Mouse (Mus musculus) hindbrain, embryonic 12.5 days (tissue): Measurements from ENCODE around the gene Dcaf15. TPM values are rescaled to one million over a fixed set of nuclear protein-coding genes. Genes with fewer than 3 reads are reported as not detected.

ENCODE experiments used
- ATAC-seq: fragments of 200-750 bp; cut with Nextera tagmentation; 2 replicates; pipeline ENCODE4 v1.8.0; 2017; ENCODE audit warnings: moderate TSS enrichment; ENCODE audit not compliant: low FRiP score
- H3K27ac ChIP-seq: fragments of 300-500 bp; sonication (generic); 2 replicates; pipeline ENCODE4 v1.5.1; 2016; ENCODE audit warnings: mild to moderate bottlenecking
- H3K27me3 ChIP-seq: fragments of 300-500 bp; sonication (generic); 2 replicates; pipeline ENCODE4 v1.6.1; 2016; ENCODE audit warnings: mild to moderate bottlenecking
- H3K36me3 ChIP-seq: fragments of 300-500 bp; sonication (generic); 2 replicates; pipeline ENCODE4 v1.6.1; 2016; ENCODE audit warnings: mild to moderate bottlenecking
- H3K4me1 ChIP-seq: fragments of 300-500 bp; sonication (generic); 2 replicates; pipeline ENCODE4 v1.6.1; 2016
- H3K4me2 ChIP-seq: fragments of 300-500 bp; sonication (generic); replicated peaks from 2 replicates; pipeline ENCODE4 v1.6.1; 2016; ENCODE audit warnings: mild to moderate bottlenecking
- H3K4me3 ChIP-seq: fragments of 300-500 bp; sonication (generic); 2 replicates; pipeline ENCODE4 v1.5.1; 2016; ENCODE audit warnings: mild to moderate bottlenecking
- H3K9ac ChIP-seq: fragments of 300-500 bp; sonication (generic); 2 replicates; pipeline ENCODE4 v1.6.1; 2016; ENCODE audit warnings: mild to moderate bottlenecking, moderate library complexity
- H3K9me3 ChIP-seq: fragments of 300-500 bp; sonication (generic); replicated peaks from 2 replicates; pipeline ENCODE4 v1.6.1; 2016; ENCODE audit warnings: mild to moderate bottlenecking
- WGBS: fragments of 180-500 bp; shearing (Covaris S2); methylation state at CpG from one replicate; pipeline ENCODE4 v1.1.7; 2016; 5-methylcytosine and 5-hydroxymethylcytosine counted together
- polyA plus RNA-seq: library from polyadenylated mRNA; unstranded; fragments of >200 nt; fragmentation: Nextera tagmentation; extraction: Ambion mirVana; gene quantifications from 2 replicates; pipeline ENCODE4 v1.2.1, GENCODE M21; 2016

Dcaf15 gene
- polyA plus RNA-seq: 16.4 and 19.7 TPM in 2 replicates

- ATAC-seq: peak; percentile 96
- peak within 1 kb of the TSS; percentile 86 for H3K4me2 ChIP-seq
- H3K4me3 ChIP-seq: peak within 1 kb of the TSS; percentile 65
- WGBS: 6% methylated on average over 42 of the region's 42 CpGs
- no peaks in the 10 kb centered on the region for H3K27me3 ChIP-seq
- 0 out of 2 replicates have a peak, but pooled peaks cover 3% of the 10 kb centered on the region for H3K9me3 ChIP-seq
- H3K27ac ChIP-seq: peak within 1 kb of the TSS; percentile 94
- H3K36me3 ChIP-seq: peaks cover 18% of the 10 kb centered on the region
- peaks cover 30% of the 10 kb centered on the region for H3K4me1 ChIP-seq
- H3K9ac ChIP-seq: peak within 1 kb of the TSS; percentile 81
Measured at GRCm38 (mm10) chr8:84104697-84105609, at the start of gene Dcaf15. Gene Dcaf15 (minus strand): TSS chr8:84104768.

- Histone ChIP-seq H3K27ac (no peak overlapping the region), H3K36me3 (peaks cover 17% of the 10 kb centered on the region), H3K9ac (no peak overlapping the region), H3K9me3 (no peaks in the 10 kb centered on the region), H3K4me3 (no peak overlapping the region), H3K27me3 (no peaks in the 10 kb centered on the region), H3K4me2 (no peak overlapping the region), H3K4me1 (peaks cover 21% of the 10 kb centered on the region)
- no peak for ATAC-seq
- 78% methylated on average over 3 of the region's 3 CpGs for WGBS
Measured at GRCm38 (mm10) chr8:84149181-84149580, 44.6 kb upstream of the Dcaf15 start.

- peak overlapping the region; percentile 89 for H3K4me2 ChIP-seq
- no peak overlapping the region for H3K27ac ChIP-seq
- no peak overlapping the region; the same call in 1 of the 2 replicates for H3K9ac ChIP-seq
- peaks cover 23% of the 10 kb centered on the region for H3K36me3 ChIP-seq
- H3K4me1 ChIP-seq: peaks cover 21% of the 10 kb centered on the region
- H3K4me3 ChIP-seq: peak overlapping the region; percentile 68
- H3K27me3 ChIP-seq: no peaks in the 10 kb centered on the region
- H3K9me3 ChIP-seq: no peaks in the 10 kb centered on the region
- 90% methylated on average over 5 of the region's 5 CpGs for WGBS
- ATAC-seq: no peak; the same call in 1 of the 2 replicates
Measured at GRCm38 (mm10) chr8:84148531-84148850, 43.9 kb upstream of the Dcaf15 start.

GRCm38 (mm10) chr8:84147769-84148530 is 43.4 kb upstream of the Dcaf15 start, which contains the start of the genes Cc2d1a and 4930432K21Rik:
Gene Cc2d1a (minus strand): TSS chr8:84147936.
Gene 4930432K21Rik (plus strand): TSS chr8:84148025.
- 16% methylated on average over 49 of the region's 49 CpGs for WGBS
- H3K4me3 ChIP-seq: peak within 1 kb of the TSS; percentile 68
- H3K36me3 ChIP-seq: peaks cover 28% of the 10 kb centered on the region
- peak; percentile 95 for ATAC-seq
- peak within 1 kb of the TSS; percentile 79 for H3K9ac ChIP-seq
- H3K9me3 ChIP-seq: no peaks in the 10 kb centered on the region
- H3K27me3 ChIP-seq: no peaks in the 10 kb centered on the region
- H3K4me2 ChIP-seq: peak within 1 kb of the TSS; percentile 89
- peaks cover 21% of the 10 kb centered on the region for H3K4me1 ChIP-seq
- H3K27ac ChIP-seq: 0 out of 2 replicates have a peak within 1 kb of the TSS, but pooled peaks have one; percentile 12

- WGBS: 8% methylated on average over 14 of the region's 14 CpGs
Measured at GRCm38 (mm10) chr8:84147324-84147766, 42.8 kb upstream of the Dcaf15 start.

GRCm38 (mm10) chr8:84144636-84145245 is 40.2 kb upstream of the Dcaf15 start:
- Histone ChIP-seq H3K9me3 (no peaks in the 10 kb centered on the region), H3K4me1 (peaks cover 21% of the 10 kb centered on the region), H3K27ac (no peak overlapping the region), H3K4me3 (no peak overlapping the region), H3K4me2 (no peak overlapping the region), H3K36me3 (peaks cover 57% of the 10 kb centered on the region), H3K27me3 (no peaks in the 10 kb centered on the region), H3K9ac (no peak overlapping the region)
- 95% methylated on average over 8 of the region's 8 CpGs for WGBS
- no peak for ATAC-seq

More at GRCm38 (mm10) chr8:84147324-84147766, 42.8 kb upstream of the Dcaf15 start:
- peaks cover 21% of the 10 kb centered on the region for H3K4me1 ChIP-seq
- H3K9ac ChIP-seq: peak overlapping the region; percentile 79
- H3K27ac ChIP-seq: no peak overlapping the region
- H3K4me3 ChIP-seq: peak overlapping the region; percentile 68
- H3K4me2 ChIP-seq: peak overlapping the region; percentile 89
- H3K9me3 ChIP-seq: no peaks in the 10 kb centered on the region
- peak; percentile 75 for ATAC-seq
- H3K36me3 ChIP-seq: peaks cover 34% of the 10 kb centered on the region
- H3K27me3 ChIP-seq: no peaks in the 10 kb centered on the region

- ATAC-seq: no peak
- 92% methylated on average over 4 of the region's 4 CpGs for WGBS
- Histone ChIP-seq H3K9ac (no peak overlapping the region), H3K4me3 (no peak overlapping the region), H3K9me3 (no peaks in the 10 kb centered on the region), H3K4me2 (no peak overlapping the region), H3K4me1 (0 out of 2 replicates have a peak, but pooled peaks cover under 1% of the 10 kb centered on the region), H3K27me3 (no peaks in the 10 kb centered on the region), H3K27ac (no peak overlapping the region), H3K36me3 (peaks cover 93% of the 10 kb centered on the region)
Measured at GRCm38 (mm10) chr8:84140838-84141237, 36.3 kb upstream of the Dcaf15 start.

GRCm38 (mm10) chr8:84137848-84138247 is 33.3 kb upstream of the Dcaf15 start:
- WGBS: 95% methylated on average over 3 of the region's 3 CpGs

GRCm38 (mm10) chr8:84132225-84132624 is 27.7 kb upstream of the Dcaf15 start:
- H3K4me3 ChIP-seq: no peak overlapping the region
- peaks cover 58% of the 10 kb centered on the region for H3K36me3 ChIP-seq
- no peak for ATAC-seq
- 94% methylated on average over 8 of the region's 8 CpGs for WGBS
- H3K9ac ChIP-seq: no peak overlapping the region
- H3K9me3 ChIP-seq: no peaks in the 10 kb centered on the region
- H3K4me2 ChIP-seq: no peak overlapping the region
- H3K4me1 ChIP-seq: peaks cover 11% of the 10 kb centered on the region; the same call in 1 of the 2 replicates
- H3K27ac ChIP-seq: no peak overlapping the region
- H3K27me3 ChIP-seq: peaks cover 3% of the 10 kb centered on the region; the same call in 1 of the 2 replicates

More at GRCm38 (mm10) chr8:84137848-84138247, 33.3 kb upstream of the Dcaf15 start:
- H3K27me3 ChIP-seq: no peaks in the 10 kb centered on the region
- no peak overlapping the region for H3K4me2 ChIP-seq
- no peaks in the 10 kb centered on the region for H3K9me3 ChIP-seq
- H3K36me3 ChIP-seq: peaks cover 97% of the 10 kb centered on the region
- H3K9ac ChIP-seq: no peak overlapping the region
- no peaks in the 10 kb centered on the region for H3K4me1 ChIP-seq
- ATAC-seq: no peak
- no peak overlapping the region for H3K27ac ChIP-seq
- H3K4me3 ChIP-seq: no peak overlapping the region

GRCm38 (mm10) chr8:84130806-84131205 is 26.2 kb upstream of the Dcaf15 start:
- Histone ChIP-seq H3K27ac (no peak overlapping the region), H3K9me3 (no peaks in the 10 kb centered on the region), H3K36me3 (peaks cover 43% of the 10 kb centered on the region), H3K4me2 (no peak overlapping the region), H3K4me3 (no peak overlapping the region), H3K9ac (no peak overlapping the region), H3K4me1 (peaks cover 14% of the 10 kb centered on the region; the same call in 1 of the 2 replicates), H3K27me3 (peaks cover 3% of the 10 kb centered on the region; the same call in 1 of the 2 replicates)
- ATAC-seq: no peak; the same call in 1 of the 2 replicates
- 42% methylated on average over 30 of the region's 30 CpGs for whole genome bisulfite sequencing

GRCm38 (mm10) chr8:84128277-84128676 is 23.7 kb upstream of the Dcaf15 start:
- H3K4me2 ChIP-seq: no peak overlapping the region
- H3K27me3 ChIP-seq: peaks cover 3% of the 10 kb centered on the region; the same call in 1 of the 2 replicates
- 69% methylated on average over 8 of the region's 8 CpGs for WGBS
- no peaks in the 10 kb centered on the region for H3K9me3 ChIP-seq
- H3K9ac ChIP-seq: no peak overlapping the region
- no peak for ATAC-seq
- H3K4me3 ChIP-seq: no peak overlapping the region
- H3K36me3 ChIP-seq: peaks cover 18% of the 10 kb centered on the region
- no peak overlapping the region for H3K27ac ChIP-seq
- peaks cover 14% of the 10 kb centered on the region; the same call in 1 of the 2 replicates for H3K4me1 ChIP-seq
